Mouse (Mus musculus) brown adipose tissue, adult 24 weeks (tissue): ENCODE measurements at regions not wholly inside any gene's neighbourhood (a gene's known extent, or its start where the extent isn't known, plus 50 kb on each side); places are given as distances from the start of the nearest gene placed in this dataset.

ENCODE experiments used
- H3K27ac ChIP-seq: fragments of 200-500 bp; replicated peaks from 2 replicates; pipeline ENCODE4 v1.5.1; 2012; ENCODE audit warnings: low read depth, mild to moderate bottlenecking, low read length
- H3K4me1 ChIP-seq: fragments of 200-500 bp; 2 replicates; pipeline ENCODE4 v1.6.1; 2012; ENCODE audit warnings: low read length, mixed read lengths; ENCODE audit not compliant: control insufficient read depth, insufficient read depth, insufficient read length
- H3K4me3 ChIP-seq: fragments of 200-500 bp; 2 replicates; pipeline ENCODE4 v1.5.1; 2012; ENCODE audit warnings: low read depth, mild to moderate bottlenecking, low read length, moderate library complexity; ENCODE audit not compliant: insufficient read depth

DNA sequence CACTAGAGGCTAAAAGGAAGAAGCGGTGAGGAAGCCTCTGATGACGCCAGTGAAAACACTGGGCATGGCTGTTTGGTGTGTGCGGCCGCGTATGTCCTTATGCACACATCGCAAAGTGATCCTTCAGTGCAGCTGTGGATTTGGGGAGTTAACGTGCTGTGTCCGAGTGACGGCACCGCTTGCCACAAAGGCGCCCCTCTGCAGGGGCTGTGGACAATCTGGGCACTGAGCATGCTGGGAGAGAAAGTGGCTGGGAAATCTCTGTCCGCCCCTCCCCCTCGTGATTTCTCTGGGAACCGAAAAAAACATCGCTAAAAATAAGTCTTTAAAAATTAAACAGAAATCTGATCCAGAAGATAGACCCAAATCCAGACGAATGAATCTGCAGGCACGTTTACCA is 267.8 kb upstream of the Tbx3 start:
- H3K4me3 ChIP-seq = no peak overlapping the region
- no peaks in the 10 kb centered on the region for H3K4me1 ChIP-seq
- no peak overlapping the region; the same call in 1 of the 2 replicates for H3K27ac ChIP-seq

- no peak overlapping the region for H3K27ac ChIP-seq
- peaks cover 2% of the 10 kb centered on the region; the same call in 1 of the 2 replicates for H3K4me1 ChIP-seq
- H3K4me3 ChIP-seq = no peak overlapping the region
Observed at GRCm38 (mm10) chr5:119410966-119411365, 259.5 kb upstream of the Tbx3 start.

DNA sequence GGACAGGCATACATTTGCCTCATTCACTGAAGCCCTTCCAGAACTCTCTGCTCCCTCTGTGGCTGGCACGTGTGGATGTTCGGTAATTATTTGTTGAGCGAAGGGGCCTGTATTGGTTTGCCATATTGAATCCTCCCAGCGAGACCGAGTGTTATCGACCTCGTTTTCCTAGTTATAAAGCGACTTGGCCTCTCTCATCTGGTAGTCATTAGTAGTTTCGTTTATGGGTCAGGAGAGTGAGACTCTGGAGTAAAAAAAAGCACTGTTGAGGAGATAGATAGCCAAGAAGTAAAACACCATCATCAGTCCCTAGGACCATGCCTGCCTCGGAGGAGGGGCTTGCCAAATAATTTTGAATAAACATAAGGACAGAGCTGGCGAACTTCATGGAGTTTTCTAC is 254.6 kb upstream of the Tbx3 start:
- peaks cover 2% of the 10 kb centered on the region; the same call in 1 of the 2 replicates for H3K4me1 ChIP-seq

DNA sequence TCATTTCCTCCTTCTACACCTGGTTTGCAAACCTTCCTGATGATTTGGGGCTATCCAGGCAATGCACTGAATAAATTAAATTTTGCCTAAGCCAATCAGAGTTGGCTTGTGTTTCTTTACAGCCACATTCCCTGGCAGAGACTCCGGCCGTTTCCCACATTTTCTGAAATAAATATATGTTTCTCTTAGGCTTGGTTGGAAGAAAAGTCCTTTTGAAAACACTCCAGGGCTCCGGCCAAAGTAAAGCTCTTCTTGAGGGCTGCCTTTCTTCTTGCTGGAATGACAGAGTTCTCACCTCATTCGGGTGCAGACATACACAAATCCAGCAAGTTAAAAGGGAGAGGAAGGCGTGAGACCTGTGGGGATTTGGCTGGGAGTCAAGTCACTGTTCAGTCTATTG is 252.0 kb upstream of the Tbx3 start:
- Histone ChIP-seq H3K4me1 (peaks cover 2% of the 10 kb centered on the region; the same call in 1 of the 2 replicates), H3K4me3 (no peak overlapping the region), H3K27ac (no peak overlapping the region)

More for the DNA sequence above, 254.6 kb upstream of the Tbx3 start:
- H3K27ac ChIP-seq = no peak overlapping the region
- H3K4me3 ChIP-seq = no peak overlapping the region

DNA sequence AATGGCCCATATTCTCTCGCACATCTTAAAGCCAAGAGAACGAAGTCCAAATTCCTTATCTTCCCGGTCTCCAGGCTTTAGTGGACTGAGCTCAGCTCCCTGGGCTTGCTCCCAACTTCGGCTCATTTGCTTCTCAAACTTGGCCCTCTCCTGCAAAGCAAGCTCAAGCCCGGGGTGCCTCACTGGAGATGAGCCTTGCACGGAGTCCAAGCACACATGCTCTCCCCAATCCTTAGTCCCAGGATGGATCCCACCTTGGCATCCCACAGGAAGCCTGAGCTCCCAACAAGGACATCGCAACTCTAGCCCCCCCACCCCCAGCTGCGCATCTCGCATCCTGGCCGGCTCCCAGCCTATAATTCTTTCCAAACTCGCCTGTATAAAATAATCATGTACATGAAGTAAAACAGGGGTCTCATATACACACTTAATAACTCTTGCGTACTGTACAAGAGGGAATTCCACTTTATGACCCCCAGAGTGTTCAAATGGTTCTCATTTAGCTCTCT is 242.9 kb upstream of the Tbx3 start:
- no peak overlapping the region for H3K27ac ChIP-seq
- H3K4me3 ChIP-seq = no peak overlapping the region

DNA sequence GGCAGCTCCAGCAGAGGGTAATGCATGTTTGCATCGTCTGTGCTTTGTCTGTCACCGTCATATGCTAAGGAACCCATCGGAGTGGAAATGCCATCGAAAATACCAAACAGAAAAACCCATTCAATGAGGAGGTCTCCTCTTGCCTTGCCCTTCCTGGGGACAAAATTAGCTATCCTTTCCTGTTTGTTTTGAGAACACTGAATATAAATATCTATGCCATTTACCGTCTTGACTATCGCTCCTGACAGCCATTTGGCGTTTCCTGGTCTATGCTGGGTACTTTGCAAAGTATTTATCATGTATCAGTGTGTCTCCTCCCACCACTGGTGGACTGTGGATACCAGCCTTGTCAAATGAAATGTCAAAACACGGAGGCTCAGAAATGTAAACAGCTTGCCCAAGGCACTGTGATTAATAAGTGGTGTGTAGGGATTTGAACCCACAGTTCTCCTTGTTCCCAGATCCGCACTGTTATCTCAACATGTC is 239.2 kb upstream of the Tbx3 start:
- Histone ChIP-seq H3K27ac (no peak overlapping the region), H3K4me3 (no peak overlapping the region), H3K4me1 (no peaks in the 10 kb centered on the region)

More for the DNA sequence above, 242.9 kb upstream of the Tbx3 start:
- H3K4me1 ChIP-seq = no peaks in the 10 kb centered on the region

DNA sequence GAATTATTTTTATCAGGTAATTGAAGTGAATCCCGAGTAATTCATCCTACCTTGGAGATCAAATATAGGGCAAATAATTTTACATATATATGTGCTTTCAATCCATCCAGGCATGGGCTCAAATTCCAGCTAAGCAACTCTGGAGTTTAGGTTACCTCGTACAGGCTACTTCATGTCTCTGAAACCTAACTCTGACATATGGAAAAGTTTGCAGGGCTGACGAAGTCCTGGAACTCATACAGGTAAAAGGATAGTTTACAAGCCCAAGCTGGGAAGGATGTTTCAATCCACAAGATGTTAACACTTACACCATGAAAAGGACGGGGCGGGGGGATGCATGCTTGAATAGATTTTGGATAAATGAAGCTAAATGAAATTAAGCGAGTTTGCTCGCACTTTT is 235.9 kb upstream of the Tbx3 start:
- Histone ChIP-seq H3K4me1 (no peaks in the 10 kb centered on the region), H3K27ac (no peak overlapping the region), H3K4me3 (no peak overlapping the region)

- Histone ChIP-seq H3K27ac (no peak overlapping the region), H3K4me1 (no peaks in the 10 kb centered on the region), H3K4me3 (no peak overlapping the region)
Observed at GRCm38 (mm10) chr5:119448494-119448893, 222.0 kb upstream of the Tbx3 start.

GRCm38 (mm10) chr5:119449166-119449565 is 221.3 kb upstream of the Tbx3 start:
- Histone ChIP-seq H3K4me3 (no peak overlapping the region), H3K4me1 (no peaks in the 10 kb centered on the region), H3K27ac (no peak overlapping the region)

GRCm38 (mm10) chr5:119459751-119460150 is 210.7 kb upstream of the Tbx3 start:
- H3K4me3 ChIP-seq = no peak overlapping the region
- no peaks in the 10 kb centered on the region for H3K4me1 ChIP-seq
- H3K27ac ChIP-seq = no peak overlapping the region

- Histone ChIP-seq H3K4me3 (no peak overlapping the region), H3K27ac (no peak overlapping the region), H3K4me1 (no peaks in the 10 kb centered on the region)
Observed at GRCm38 (mm10) chr5:119462659-119463530, 207.6 kb upstream of the Tbx3 start.

GRCm38 (mm10) chr5:119464553-119464952 is 205.9 kb upstream of the Tbx3 start:
- Histone ChIP-seq H3K4me3 (no peak overlapping the region), H3K27ac (no peak overlapping the region), H3K4me1 (no peaks in the 10 kb centered on the region)

DNA sequence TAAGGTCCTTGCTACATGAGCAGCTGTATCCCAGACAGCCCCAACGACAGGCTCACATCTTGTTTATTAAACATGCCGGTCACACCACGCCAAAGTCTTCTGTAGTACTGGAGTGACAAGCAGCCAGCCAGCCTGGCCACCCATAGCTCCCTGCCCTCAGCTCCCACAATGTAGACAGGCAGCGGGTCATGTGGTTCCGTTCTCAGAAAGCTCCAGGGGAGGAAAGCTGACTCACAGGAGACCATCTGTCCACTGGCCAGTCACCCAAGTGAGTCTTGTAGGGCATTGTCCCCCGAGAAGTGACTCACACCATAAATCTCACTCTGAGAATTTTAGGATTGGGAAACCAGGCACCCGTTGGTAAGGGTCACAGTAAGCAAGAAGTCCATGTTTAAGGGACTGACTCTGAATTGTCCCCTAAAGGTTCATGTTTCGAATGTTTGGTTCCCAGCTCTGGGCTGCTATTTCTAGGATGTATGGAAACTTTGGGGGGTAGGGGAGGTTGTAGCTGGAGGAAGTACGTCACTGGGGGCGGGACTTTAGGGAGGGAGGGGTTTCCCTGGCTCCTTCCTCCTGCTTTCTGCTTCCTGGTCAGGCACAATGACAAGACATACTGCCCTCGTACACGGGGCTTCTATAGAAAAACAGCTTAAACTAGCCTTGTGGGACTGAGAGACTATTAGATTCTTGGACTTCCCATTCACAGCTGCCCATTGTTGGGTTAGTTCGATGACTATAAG is 203.0 kb upstream of the Tbx3 start:
- Histone ChIP-seq H3K27ac (no peak overlapping the region), H3K4me3 (no peak overlapping the region), H3K4me1 (no peaks in the 10 kb centered on the region)

GRCm38 (mm10) chr5:119477926-119478325 is 192.5 kb upstream of the Tbx3 start:
- Histone ChIP-seq H3K27ac (no peak overlapping the region), H3K4me1 (no peaks in the 10 kb centered on the region), H3K4me3 (no peak overlapping the region)

DNA sequence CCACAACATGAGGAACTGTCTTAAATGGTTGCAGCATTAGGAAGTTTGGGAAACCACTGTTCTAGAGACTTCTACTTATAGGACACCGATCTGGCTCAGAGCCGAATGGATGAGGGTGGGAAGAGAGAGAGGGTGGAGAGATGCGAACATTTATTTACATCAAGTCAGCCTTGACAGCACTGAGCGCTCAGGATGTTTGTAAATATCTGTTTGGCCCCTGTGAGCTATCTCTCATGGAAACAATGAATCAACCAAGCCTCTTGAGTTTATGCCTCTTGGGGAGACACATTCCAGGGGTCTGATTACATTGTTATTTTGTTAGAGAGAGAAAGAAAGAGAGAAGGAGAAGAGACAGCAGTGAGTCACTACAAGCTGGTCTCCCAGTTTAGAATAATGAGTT is 192.1 kb upstream of the Tbx3 start:
- Histone ChIP-seq H3K4me3 (no peak overlapping the region), H3K4me1 (no peaks in the 10 kb centered on the region), H3K27ac (0 out of 2 replicates have a peak overlapping the region, but pooled peaks have one; percentile 24)
